Mouse (Mus musculus) splenic B cell, adult 2 months (primary cell): Measurements from ENCODE around the gene Ctcf.
A peak's percentile ranks its signal among the peaks of the same experiment; 100 is the strongest.

Experiments
- DNase-seq: peaks from one replicate; pipeline ENCODE4 v3.0.0-alpha.2; 2011; ENCODE audit warnings: low read depth, low spot score
- H3K27me3 ChIP-seq: 2 replicates; pipeline ENCODE4 v1.6.1; 2012; ENCODE audit warnings: mild to moderate bottlenecking, low read length, moderate library complexity, mixed read lengths; ENCODE audit not compliant: control insufficient read depth, poor library complexity, insufficient read depth, severe bottlenecking
- H3K36me3 ChIP-seq: 2 replicates; pipeline ENCODE4 v1.6.1; 2012; ENCODE audit warnings: mild to moderate bottlenecking, low read length, moderate library complexity, mixed read lengths; ENCODE audit not compliant: control insufficient read depth, poor library complexity, insufficient read depth, severe bottlenecking

Ctcf gene

GRCm38 (mm10) chr8:105609355-105609754, 27.0 kb upstream of the Ctcf start:
- Histone ChIP-seq H3K36me3 (no peaks in the 10 kb centered on the region), H3K27me3 (no peaks in the 10 kb centered on the region)
- DNase-seq = no peak

GRCm38 (mm10) chr8:105609771-105610170, 26.6 kb upstream of the Ctcf start:
- DNase-seq = no peak
- no peaks in the 10 kb centered on the region for H3K27me3 ChIP-seq
- no peaks in the 10 kb centered on the region for H3K36me3 ChIP-seq

GRCm38 (mm10) chr8:105611836-105612235, 24.5 kb upstream of the Ctcf start:
- no peaks in the 10 kb centered on the region for H3K27me3 ChIP-seq
- no peak for DNase-seq
- 0 out of 2 replicates have a peak, but pooled peaks cover 3% of the 10 kb centered on the region for H3K36me3 ChIP-seq

- Histone ChIP-seq H3K27me3 (no peaks in the 10 kb centered on the region), H3K36me3 (peaks cover 3% of the 10 kb centered on the region)
- DNase-seq = no peak
These were observed 23.3 kb upstream of the Ctcf start for GRCm38 (mm10) chr8:105613037-105613436.

- peaks cover 3% of the 10 kb centered on the region for H3K36me3 ChIP-seq
- no peaks in the 10 kb centered on the region for H3K27me3 ChIP-seq
- no peak for DNase-seq
These were observed 22.4 kb upstream of the Ctcf start for GRCm38 (mm10) chr8:105613830-105614511.

- H3K36me3 ChIP-seq = peaks cover 3% of the 10 kb centered on the region
- no peaks in the 10 kb centered on the region for H3K27me3 ChIP-seq
- DNase-seq = no peak
These were observed 20.4 kb upstream of the Ctcf start for GRCm38 (mm10) chr8:105615942-105616341.

GRCm38 (mm10) chr8:105617451-105618278, 18.7 kb upstream of the Ctcf start:
- peaks cover 3% of the 10 kb centered on the region for H3K36me3 ChIP-seq
- no peaks in the 10 kb centered on the region for H3K27me3 ChIP-seq
- no peak for DNase-seq

- Histone ChIP-seq H3K27me3 (no peaks in the 10 kb centered on the region), H3K36me3 (peaks cover 3% of the 10 kb centered on the region)
- no peak for DNase-seq
These were observed 18.1 kb upstream of the Ctcf start for GRCm38 (mm10) chr8:105618279-105618634.

GRCm38 (mm10) chr8:105618892-105619591, 17.3 kb upstream of the Ctcf start:
- DNase-seq = no peak
- peaks cover 3% of the 10 kb centered on the region for H3K36me3 ChIP-seq
- no peaks in the 10 kb centered on the region for H3K27me3 ChIP-seq

- Histone ChIP-seq H3K27me3 (no peaks in the 10 kb centered on the region), H3K36me3 (peaks cover 3% of the 10 kb centered on the region)
- DNase-seq = no peak
These were observed 16.2 kb upstream of the Ctcf start for GRCm38 (mm10) chr8:105620211-105620610.

- H3K36me3 ChIP-seq = no peaks in the 10 kb centered on the region; the same call in none of the 2 replicates
- no peak for DNase-seq
These were observed 15.2 kb upstream of the Ctcf start for GRCm38 (mm10) chr8:105620946-105621720.

GRCm38 (mm10) chr8:105621841-105622240, 14.5 kb upstream of the Ctcf start:
- no peaks in the 10 kb centered on the region for H3K27me3 ChIP-seq
- no peak for DNase-seq
- no peaks in the 10 kb centered on the region; the same call in none of the 2 replicates for H3K36me3 ChIP-seq

More at GRCm38 (mm10) chr8:105620946-105621720, 15.2 kb upstream of the Ctcf start:
- no peaks in the 10 kb centered on the region for H3K27me3 ChIP-seq

- no peaks in the 10 kb centered on the region; the same call in none of the 2 replicates for H3K36me3 ChIP-seq
These were observed 13.9 kb upstream of the Ctcf start for GRCm38 (mm10) chr8:105622421-105622920.

GRCm38 (mm10) chr8:105623118-105623517, 13.2 kb upstream of the Ctcf start:
- no peaks in the 10 kb centered on the region for H3K36me3 ChIP-seq
- H3K27me3 ChIP-seq = no peaks in the 10 kb centered on the region
- DNase-seq = peak; percentile 98

More at GRCm38 (mm10) chr8:105622421-105622920, 13.9 kb upstream of the Ctcf start:
- peak; percentile 98 for DNase-seq
- H3K27me3 ChIP-seq = no peaks in the 10 kb centered on the region
